Mouse (Mus musculus): Measurements from ENCODE around the gene Fnbp1.

DNA sequence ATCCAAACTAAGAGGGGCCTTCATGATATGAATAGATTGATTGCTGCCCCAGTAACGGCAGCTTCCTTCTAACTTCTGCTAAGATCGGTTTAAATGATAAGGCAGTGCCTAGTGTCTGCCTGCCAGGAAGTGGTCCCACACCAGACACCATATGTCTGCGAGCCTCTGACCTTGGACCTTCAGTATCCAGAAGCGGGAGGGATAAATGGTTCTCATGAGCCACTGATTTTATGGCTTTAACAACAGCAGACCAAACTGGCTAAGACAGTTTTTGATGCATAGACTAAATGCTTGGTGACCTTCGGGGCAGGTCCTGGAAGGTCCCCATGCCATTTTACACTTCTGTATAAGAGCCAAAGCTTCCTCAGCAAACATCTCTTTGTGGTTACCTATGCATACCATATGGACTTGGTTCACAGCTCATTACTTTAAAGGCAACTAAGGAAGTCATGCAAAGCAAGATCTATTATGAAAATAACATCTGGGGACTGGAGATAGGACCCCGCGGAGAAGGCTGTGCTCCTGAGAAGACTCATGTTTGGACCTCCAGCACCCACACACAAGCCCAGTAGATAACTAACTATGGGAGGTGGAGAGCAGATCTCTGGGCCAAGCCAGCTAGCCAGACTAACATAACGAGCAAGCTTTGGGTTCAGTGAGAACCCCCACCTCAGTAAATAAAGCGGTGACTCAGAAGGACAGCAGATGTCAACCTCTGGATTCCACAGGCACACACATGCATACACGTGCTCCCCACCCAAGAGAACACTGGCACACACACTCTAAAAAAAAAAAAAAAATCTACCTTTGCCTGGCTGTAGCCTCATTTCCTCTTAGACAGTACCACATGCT is 26.5 kb downstream of the Fnbp1 start:
- no peak for TF ChIP-seq POLR2A (IDR thresholded peaks at IDR 0.05; ENCODE audit: extremely low read depth, insufficient read depth, low read length)
- no peak for TF ChIP-seq CTCF (IDR thresholded peaks at IDR 0.05; ENCODE audit: extremely low read depth, insufficient read depth, low read length)

Measured in cortical plate, adult 2 months (tissue).